Mouse (Mus musculus): ENCODE data around the gene Cx3cl1.
A peak's percentile ranks its signal among the peaks of the same experiment; 100 is the strongest.

The Cx3cl1 gene

GRCm38 (mm10) chr8:94773700-94774171, 1.9 kb downstream of the Cx3cl1 start:
- no peak for DNase-seq (ENCODE audit: low spot score)

- DNase-seq (ENCODE audit: low spot score), result no peak
These were observed 2.8 kb downstream of the Cx3cl1 start for GRCm38 (mm10) chr8:94774601-94775000.

GRCm38 (mm10) chr8:94776346-94776745, 4.5 kb downstream of the Cx3cl1 start:
- DNase-seq (ENCODE audit: low spot score), result no peak

- DNase-seq (ENCODE audit: low spot score), result no peak
These were observed 6.2 kb downstream of the Cx3cl1 start for GRCm38 (mm10) chr8:94778036-94778435.

GRCm38 (mm10) chr8:94778473-94778872, 6.7 kb downstream of the Cx3cl1 start:
- no peak for DNase-seq (ENCODE audit: low spot score)

GRCm38 (mm10) chr8:94778895-94779533, 7.2 kb downstream of the Cx3cl1 start:
- DNase-seq (ENCODE audit: low spot score), result no peak

- no peak for DNase-seq (ENCODE audit: low spot score)
These were observed 7.9 kb downstream of the Cx3cl1 start for GRCm38 (mm10) chr8:94779534-94780294.

GRCm38 (mm10) chr8:94780491-94781154, 8.8 kb downstream of the Cx3cl1 start:
- no peak for DNase-seq (ENCODE audit: low spot score)

GRCm38 (mm10) chr8:94781155-94781837, 9.5 kb downstream of the Cx3cl1 start:
- DNase-seq (ENCODE audit: low spot score), result no peak

GRCm38 (mm10) chr8:94781838-94782235, 10.0 kb downstream of the Cx3cl1 start:
- no peak for DNase-seq (ENCODE audit: low spot score)

GRCm38 (mm10) chr8:94783890-94784289, 12.1 kb downstream of the Cx3cl1 start:
- no peak for DNase-seq (ENCODE audit: low spot score)

GRCm38 (mm10) chr8:94785247-94785985, 13.6 kb downstream of the Cx3cl1 start:
- peak; percentile 30 for DNase-seq (ENCODE audit: low spot score)

- no peak for DNase-seq (ENCODE audit: low spot score)
These were observed 14.3 kb downstream of the Cx3cl1 start for GRCm38 (mm10) chr8:94785995-94786595.

- peak; percentile 57 for DNase-seq (ENCODE audit: low spot score)
These were observed 16.0 kb downstream of the Cx3cl1 start for GRCm38 (mm10) chr8:94787524-94788501.

- no peak for DNase-seq (ENCODE audit: low spot score)
These were observed 17.6 kb downstream of the Cx3cl1 start for GRCm38 (mm10) chr8:94789256-94789955.

GRCm38 (mm10) chr8:94794368-94794767, 22.6 kb downstream of the Cx3cl1 start:
- no peak for DNase-seq (ENCODE audit: low spot score)

GRCm38 (mm10) chr8:94794782-94795181, 23.0 kb downstream of the Cx3cl1 start:
- DNase-seq (ENCODE audit: low spot score), result no peak

GRCm38 (mm10) chr8:94800278-94800968, 28.6 kb downstream of the Cx3cl1 start:
- DNase-seq (ENCODE audit: low spot score), result no peak

Measured in ovary, adult 18-20 months (tissue).